Mouse (Mus musculus): ENCODE measurements around the gene Mtmr12.

GRCm38 (mm10) chr15:12308539-12308938 lies 103.7 kb downstream of the Mtmr12 start:
- no peak for TF ChIP-seq POLR2A (IDR thresholded peaks at IDR 0.05; ENCODE audit: borderline replicate concordance, low read depth, low read length)
- no peak for TF ChIP-seq CTCF (IDR thresholded peaks at IDR 0.05; ENCODE audit: low read depth, low read length)
